Comparison of ENCODE assay signal across 23 mouse cellular contexts in genomic region chr11:44641496-44641895, GRCm38 (mm10). TPM values are rescaled to one million over a fixed set of nuclear protein-coding genes. Genes with fewer than 3 reads are reported as not detected.
DNase-seq lines count a peak whose midpoint lies in the region; ATAC-seq lines count a peak whose summit lies in the region.
"Had no signal": no experiment of that assay in that cellular context is flagged by ENCODE, and none has a peak within 500 bp of the region (broad histone marks: within the 10 kb centered on the region; RNA-seq: fewer than 3 reads in every experiment).

No protein-coding gene starts in this region.

- peak; percentile 22 for DNase-seq in adrenal gland, adult 2 months
- DNase-seq in adrenal gland, adult 18-20 months (ENCODE audit: low spot score in 2 of 2), result no peak
- DNase-seq in heart, adult 11 months, result peak; percentile 87
- DNase-seq in adrenal gland, postnatal 25 days, result peak; percentile 28
- DNase-seq in kidney, postnatal 10 days, result peak; percentile 51
- no peak for DNase-seq in ovary, postnatal 36 days (ENCODE audit: low spot score)
- no peak for DNase-seq in right cerebral cortex, postnatal 14 days
- DNase-seq: gastrocnemius, adult 2 months; heart, adult 18-20 months; right cerebral cortex, adult 18-20 months; thymus, adult 18-20 months; thymus, postnatal 4 days had no signal

- no peak overlapping the region for H3K27ac ChIP-seq in heart, embryonic 11.5 days (ENCODE audit: low read depth, low read length)
- H3K27ac ChIP-seq: embryonic facial prominence, embryonic 10.5 days; gastrocnemius, adult 2 months; limb, embryonic 15.5 days; liver, embryonic 15.5 days; midbrain, embryonic 12.5 days; neural tube, embryonic 12.5 days had no signal

- H3K9me3 ChIP-seq in heart, embryonic 11.5 days (replicated peaks; ENCODE audit: control insufficient read depth, low read length), result no peaks in the 10 kb centered on the region
- H3K9me3 ChIP-seq: embryonic facial prominence, embryonic 10.5 days; limb, embryonic 15.5 days; liver, embryonic 15.5 days; midbrain, embryonic 12.5 days; neural tube, embryonic 12.5 days had no signal

- H3K4me1 ChIP-seq in heart, embryonic 11.5 days (ENCODE audit: control insufficient read depth, insufficient read depth, low read length), result no peaks in the 10 kb centered on the region
- H3K4me1 ChIP-seq: liver, embryonic 15.5 days had no signal

- H3K4me3 ChIP-seq in heart, embryonic 11.5 days (ENCODE audit: low read depth, low read length), result no peak overlapping the region
- H3K4me3 ChIP-seq: embryonic facial prominence, embryonic 10.5 days; gastrocnemius, adult 2 months; limb, embryonic 15.5 days; liver, embryonic 15.5 days; midbrain, embryonic 12.5 days; neural tube, embryonic 12.5 days had no signal

- H3K4me2 ChIP-seq in heart, embryonic 11.5 days, result no peak overlapping the region
- H3K4me2 ChIP-seq: limb, embryonic 15.5 days; liver, embryonic 15.5 days; midbrain, embryonic 12.5 days; neural tube, embryonic 12.5 days had no signal

- no peaks in the 10 kb centered on the region for H3K27me3 ChIP-seq in heart, embryonic 11.5 days (ENCODE audit: control insufficient read depth, insufficient read depth, low read length)
- H3K27me3 ChIP-seq: limb, embryonic 15.5 days; liver, embryonic 15.5 days; midbrain, embryonic 12.5 days; neural tube, embryonic 12.5 days had no signal

- no peaks in the 10 kb centered on the region for H3K36me3 ChIP-seq in heart, embryonic 11.5 days (ENCODE audit: control insufficient read depth, insufficient read depth, low read length)
- H3K36me3 ChIP-seq: limb, embryonic 15.5 days; liver, embryonic 15.5 days; midbrain, embryonic 12.5 days; neural tube, embryonic 12.5 days had no signal

- no peak overlapping the region for H3K9ac ChIP-seq in heart, embryonic 11.5 days (ENCODE audit: low read depth, low read length)
- H3K9ac ChIP-seq: limb, embryonic 15.5 days; liver, embryonic 15.5 days; midbrain, embryonic 12.5 days; neural tube, embryonic 12.5 days had no signal

- 65% methylated on average over 2 of the region's 2 CpGs for WGBS in heart, embryonic 11.5 days (ENCODE audit: insufficient replicate concordance)

- ATAC-seq in heart, embryonic 11.5 days (replicated peaks; ENCODE audit: insufficient number of reproducible peaks, low FRiP score, low TSS enrichment), result no peak
- ATAC-seq: activated CD4-positive, CD25-positive, alpha-beta regulatory T cell, adult 4 months; hindbrain, embryonic 16.5 days; intestine, embryonic 16.5 days had no signal

RNA-seq across cellular contexts. Expression of gene Ebf1, which starts 24.4 kb away (rescaled TPM):
- total RNA-seq in adrenal gland, adult 2 months (2021), result 10 to 100 TPM; 25.3 to 37.0 TPM
- polyA plus RNA-seq in adrenal gland, adult 2 months (2012; rRNA removed), result 13.8 and 16.9 TPM in 2 replicates
- 10 to 100 TPM; 15.7 to 36.8 TPM for total RNA-seq in adrenal gland, adult 18-20 months (2021)
- polyA plus RNA-seq in heart, embryonic 11.5 days (2014; fragmentation: Nextera tagmentation; extraction: Ambion mirVana), result 14.5 and 16.1 TPM in 2 replicates
- total RNA-seq in adrenal gland, postnatal 25 days (2021), result 18.3 and 25.6 TPM in 2 replicates
- total RNA-seq: common myeloid progenitor, adult 5-6 weeks; hematopoietic stem cell, adult 5-6 weeks had no signal

Comparison
In these comparisons a context has a peak if more than half of its experiments do, and no peak if none do; other contexts are left out.
1. DNase-seq: peak in adrenal gland, adult 2 months (single experiment), heart, adult 11 months (single experiment), adrenal gland, postnatal 25 days (single experiment) and kidney, postnatal 10 days (single experiment); none in adrenal gland, adult 18-20 months (0 of 2), ovary, postnatal 36 days (single experiment) and right cerebral cortex, postnatal 14 days (single experiment).